Mouse (Mus musculus) kidney, adult 2 months (tissue): Measurements from ENCODE around the gene Cnga4. TPM values are rescaled to one million over a fixed set of nuclear protein-coding genes. Genes with fewer than 3 reads are reported as not detected.
"Not testable (repeated sequence)": the region's sequence is repeated elsewhere in the genome, so short reads cannot be mapped to it uniquely, and the experiment has no call there.

Source experiments
- DNase-seq: peaks from one replicate; pipeline ENCODE4 v3.0.0; 2021
- H3K27ac ChIP-seq: fragments of 200-500 bp; 2 replicates; pipeline ENCODE4 v1.5.1; 2012; ENCODE audit warnings: low read depth, low read length, control low read depth, inconsistent platforms; ENCODE audit not compliant: insufficient read depth
- H3K27me3 ChIP-seq: fragments of 200-500 bp; replicated peaks from 2 replicates; pipeline ENCODE4 v1.6.1; 2012; ENCODE audit warnings: mild to moderate bottlenecking, moderate library complexity, low read length, inconsistent platforms; ENCODE audit not compliant: control insufficient read depth, insufficient read depth
- H3K36me3 ChIP-seq: fragments of 200-500 bp; 2 replicates; pipeline ENCODE4 v1.6.1; 2012; ENCODE audit warnings: mild to moderate bottlenecking, moderate library complexity, low read length, inconsistent platforms; ENCODE audit not compliant: control insufficient read depth, insufficient read depth
- H3K4me1 ChIP-seq: fragments of 200-500 bp; 2 replicates; pipeline ENCODE4 v1.6.1; 2011; ENCODE audit warnings: low read length; ENCODE audit not compliant: control insufficient read depth, insufficient read depth
- H3K4me3 ChIP-seq: fragments of 200-500 bp; 2 replicates; pipeline ENCODE4 v1.5.1; 2011; ENCODE audit warnings: mild to moderate bottlenecking, low read depth, low read length, control low read depth; ENCODE audit not compliant: insufficient read depth
- CTCF ChIP-seq: fragments of 200-500 bp; conservative IDR thresholded peaks from 2 replicates; pipeline ENCODE4 v1.5.1; 2011; ENCODE audit warnings: low read depth, mild to moderate bottlenecking, control low read depth, low read length, moderate library complexity, mixed read lengths; ENCODE audit not compliant: insufficient read depth, insufficient read length
- POLR2A ChIP-seq: fragments of 200-500 bp; IDR thresholded peaks from one replicate; pipeline ENCODE4 v1.6.1; 2011; ENCODE audit warnings: low read depth, low read length, control low read depth
- WGBS: fragments of 180-500 bp; shearing (Covaris S2); methylation state at CpG from one replicate; pipeline ENCODE4 v1.1.7; 2018; 5-methylcytosine and 5-hydroxymethylcytosine counted together
- polyA plus RNA-seq: library from polyadenylated mRNA; depleted of rRNA; stranded (reverse); fragments of >200 nt; gene quantifications from 2 replicates; pipeline ENCODE4 v1.2.3, GENCODE M21; 2012

Cnga4 gene
- polyA plus RNA-seq, 1 experiment, result 0.16 TPM

- Histone ChIP-seq H3K27me3 (no peaks in the 10 kb centered on the region), H3K4me1 (peaks cover 12% of the 10 kb centered on the region; the same call in 1 of the 2 replicates), H3K36me3 (no peaks in the 10 kb centered on the region), H3K4me3 (no peak overlapping the region), H3K27ac (peak overlapping the region; percentile 98)
- TF ChIP-seq POLR2A (no peak), CTCF (no peak)
- peak; percentile 64 for DNase-seq
These were observed 9.1 kb upstream of the Cnga4 start for GRCm38 (mm10) chr7:105395131-105395820.

- TF ChIP-seq CTCF (no peak), POLR2A (no peak)
- no peak overlapping the region for H3K4me3 ChIP-seq
- no peaks in the 10 kb centered on the region for H3K27me3 ChIP-seq
- no peak for DNase-seq
- H3K27ac ChIP-seq, result peak overlapping the region; percentile 98
- peaks cover 12% of the 10 kb centered on the region; the same call in 1 of the 2 replicates for H3K4me1 ChIP-seq
- H3K36me3 ChIP-seq, result no peaks in the 10 kb centered on the region
These were observed 8.2 kb upstream of the Cnga4 start for GRCm38 (mm10) chr7:105396126-105396525.

- Histone ChIP-seq H3K27me3 (no peaks in the 10 kb centered on the region), H3K4me3 (peak overlapping the region; percentile 78), H3K36me3 (no peaks in the 10 kb centered on the region), H3K4me1 (peaks cover 12% of the 10 kb centered on the region; the same call in 1 of the 2 replicates), H3K27ac (peak overlapping the region; percentile 46)
- TF ChIP-seq CTCF (no peak), POLR2A (no peak)
- no peak for DNase-seq
- under 1% methylated on average over 25 of the region's 25 CpGs for WGBS
These were observed 5.1 kb upstream of the Cnga4 start for GRCm38 (mm10) chr7:105399058-105399934.

GRCm38 (mm10) chr7:105399935-105400624, 4.3 kb upstream of the Cnga4 start, which contains the start of gene Fam160a2:
Gene Fam160a2, minus strand, starts transcription at chr7:105400054.
- 1% methylated on average over 55 of the region's 55 CpGs for WGBS
- Histone ChIP-seq H3K36me3 (no peaks in the 10 kb centered on the region), H3K27ac (peak within 1 kb of the TSS; percentile 67), H3K4me1 (peaks cover 7% of the 10 kb centered on the region; the same call in 1 of the 2 replicates), H3K27me3 (no peaks in the 10 kb centered on the region), H3K4me3 (peak within 1 kb of the TSS; percentile 78)
- 0 out of 2 replicates have a peak, but pooled peaks have one; percentile 4 for TF ChIP-seq CTCF
- TF ChIP-seq POLR2A, result peak; percentile 29
- DNase-seq, result peak; percentile 100

- TF ChIP-seq CTCF (no peak), POLR2A (no peak)
- Histone ChIP-seq H3K36me3 (no peaks in the 10 kb centered on the region), H3K4me1 (no peaks in the 10 kb centered on the region), H3K27me3 (no peaks in the 10 kb centered on the region), H3K27ac (no peak overlapping the region), H3K4me3 (no peak overlapping the region)
- no peak for DNase-seq
- WGBS, result 58% methylated on average over 1 of the region's 1 CpGs
These were observed 2.0 kb downstream of the Cnga4 start for GRCm38 (mm10) chr7:105406322-105406721.

GRCm38 (mm10) chr7:105411874-105412632, 7.7 kb downstream of the Cnga4 start:
- not testable (repeated sequence) for H3K36me3 ChIP-seq, H3K27ac ChIP-seq, H3K27me3 ChIP-seq, H3K4me1 ChIP-seq, H3K4me3 ChIP-seq
- 55% methylated on average over 8 of the region's 8 CpGs for WGBS
- DNase-seq, result peak; percentile 82
- TF ChIP-seq CTCF, result peak; percentile 80
